Mouse (Mus musculus) cerebellum, postnatal 25 days (tissue): ENCODE measurements around the gene Btbd11.
A peak's percentile ranks its signal among the peaks of the same experiment; 100 is the strongest.

ENCODE experiments used
- DNase-seq, 2 experiments: peaks; one replicate each; pipeline ENCODE4 v3.0.0; 2021; ENCODE audit warnings: mixed read lengths in 2 of 2

The Btbd11 gene

DNA sequence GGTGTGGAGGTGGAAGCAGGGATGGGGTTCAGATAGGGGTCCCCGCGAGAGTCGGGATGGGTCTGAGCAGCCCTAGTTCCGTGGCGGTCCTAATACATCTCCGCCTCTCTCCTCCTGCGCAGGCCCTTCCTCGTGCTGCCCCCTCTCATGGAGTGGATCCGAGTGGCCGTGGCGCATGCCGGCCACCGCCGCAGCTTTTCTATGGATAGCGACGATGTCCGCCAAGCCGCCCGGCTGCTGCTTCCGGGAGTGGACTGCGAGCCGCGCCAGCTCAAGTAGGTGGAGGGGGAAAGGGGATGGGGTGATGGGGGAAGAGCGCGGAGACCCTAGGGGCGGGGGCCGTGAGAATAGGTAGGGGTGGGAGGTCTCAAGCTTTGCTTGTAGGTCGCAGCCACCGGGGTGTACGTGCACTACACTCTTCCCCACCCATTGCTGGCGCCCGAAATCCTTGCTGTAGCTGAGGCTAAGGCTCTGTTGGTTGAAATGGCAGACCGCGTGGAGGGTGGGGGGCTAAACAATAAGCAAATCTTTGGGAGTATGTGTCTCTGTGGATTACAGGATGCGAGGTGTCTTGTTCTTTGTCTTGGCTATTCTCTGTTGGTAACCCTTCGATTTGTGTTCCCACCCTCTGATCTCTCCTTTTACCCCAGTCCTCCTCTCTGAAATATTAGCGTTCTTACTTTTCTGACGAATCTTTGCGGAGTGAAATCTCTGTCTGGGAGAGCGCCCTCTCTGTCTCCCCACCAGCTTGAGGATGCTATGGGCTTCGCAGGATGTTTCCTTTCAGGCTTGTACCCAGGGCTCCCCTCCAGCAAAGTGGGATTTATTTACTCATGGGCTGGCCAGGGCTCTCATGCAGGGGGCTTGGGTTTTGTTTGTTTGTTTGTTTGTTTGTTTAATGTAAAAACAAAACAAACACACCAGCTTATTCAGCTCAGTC, 212.3 kb downstream of the Btbd11 start:
- DNase-seq = peak; percentile 49 to 66

DNA sequence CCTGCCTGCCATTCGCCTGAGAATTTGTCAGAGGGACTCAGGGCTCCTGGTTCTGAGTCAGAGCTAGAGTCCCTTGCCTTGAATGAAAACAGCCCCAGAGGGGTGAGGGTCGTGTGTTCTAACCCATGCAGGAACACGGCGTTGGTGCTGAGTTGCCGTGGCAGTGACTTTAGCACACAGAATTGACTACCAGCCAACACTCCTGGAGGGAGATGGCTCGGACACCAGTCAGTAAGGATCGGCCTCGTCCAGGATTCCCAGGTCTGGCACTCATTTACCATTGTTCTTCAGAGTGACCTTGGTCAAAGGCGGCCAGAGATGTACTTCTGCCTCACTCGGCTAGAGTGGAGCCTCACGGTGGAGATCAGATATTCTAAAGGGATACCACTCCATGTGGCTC, 215.9 kb downstream of the Btbd11 start:
- no peak for DNase-seq

DNA sequence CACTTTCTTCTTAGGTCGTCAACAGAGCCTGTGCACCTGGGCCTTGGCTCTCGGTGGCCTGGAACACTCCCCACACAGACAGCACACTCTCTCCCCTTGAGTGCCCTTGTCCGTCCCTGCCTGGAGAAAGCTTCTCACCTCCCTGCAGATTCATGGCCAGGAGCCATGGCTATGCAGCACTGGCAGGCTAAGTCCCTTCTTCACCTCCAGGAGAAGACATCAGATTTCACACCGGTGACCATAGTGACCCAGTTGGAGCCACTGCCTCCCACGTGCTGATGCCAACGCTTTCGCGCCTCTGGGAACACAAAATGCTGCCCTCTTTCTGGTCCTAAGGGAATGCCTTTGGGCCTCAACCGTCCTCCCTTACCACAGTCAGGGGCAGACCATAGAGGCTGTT, 217.9 kb downstream of the Btbd11 start:
- peak; percentile 41 to 62 for DNase-seq

DNA sequence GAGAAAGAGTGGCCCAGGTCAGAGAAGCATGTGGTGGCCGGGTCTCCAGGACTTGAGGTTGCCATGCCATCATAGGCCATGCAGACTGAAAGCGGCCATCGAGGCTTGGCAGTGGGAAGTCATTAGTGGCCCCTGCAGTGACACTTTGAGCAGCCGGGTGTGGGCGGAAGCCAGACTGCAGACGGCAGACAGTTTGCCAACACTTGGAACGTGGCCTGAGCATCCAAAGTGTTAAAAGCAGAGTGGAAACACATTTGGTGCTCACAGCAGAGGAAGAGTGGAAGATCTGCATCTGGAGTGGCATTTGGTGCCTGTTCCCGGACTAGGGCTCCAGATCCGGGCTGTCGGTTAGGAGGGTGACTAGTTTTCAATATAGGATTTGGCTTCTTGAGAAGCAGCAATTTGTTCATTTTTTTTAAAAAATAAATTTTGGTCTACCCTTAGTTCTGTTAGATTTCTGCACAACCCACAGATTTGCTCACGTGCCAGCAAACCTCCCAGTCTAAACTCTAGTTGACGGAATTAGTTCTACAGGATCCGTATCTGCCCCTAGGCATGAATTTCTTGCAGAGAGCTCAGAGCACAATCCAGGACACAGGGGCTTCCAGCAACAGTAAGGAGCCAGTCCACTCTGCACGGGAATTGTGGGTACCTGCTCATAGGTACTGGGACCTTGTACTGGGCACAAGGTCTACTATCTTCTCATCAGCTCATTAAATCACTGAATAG, 222.1 kb downstream of the Btbd11 start:
- peak; percentile 51 to 71 for DNase-seq

DNA sequence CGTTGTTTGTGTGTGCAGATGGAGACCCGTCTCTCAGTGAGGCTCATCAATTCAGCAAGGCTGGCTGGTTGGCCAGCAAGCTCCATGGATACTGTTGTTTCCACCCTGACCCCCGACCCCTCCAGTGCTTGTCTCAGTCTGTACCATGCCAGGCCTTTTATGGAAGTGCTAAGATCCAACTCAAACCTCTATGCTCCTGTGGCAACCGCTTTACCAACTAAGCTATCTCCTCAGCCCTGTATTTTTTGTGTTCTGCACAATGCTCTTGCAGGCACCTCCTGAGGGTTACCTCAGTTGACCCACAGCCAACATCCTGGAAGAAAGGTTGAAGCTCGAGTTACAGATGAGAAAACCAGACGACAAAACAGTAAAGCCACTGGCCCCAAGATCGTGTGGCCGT, 230.5 kb downstream of the Btbd11 start:
- DNase-seq = no peak

DNA sequence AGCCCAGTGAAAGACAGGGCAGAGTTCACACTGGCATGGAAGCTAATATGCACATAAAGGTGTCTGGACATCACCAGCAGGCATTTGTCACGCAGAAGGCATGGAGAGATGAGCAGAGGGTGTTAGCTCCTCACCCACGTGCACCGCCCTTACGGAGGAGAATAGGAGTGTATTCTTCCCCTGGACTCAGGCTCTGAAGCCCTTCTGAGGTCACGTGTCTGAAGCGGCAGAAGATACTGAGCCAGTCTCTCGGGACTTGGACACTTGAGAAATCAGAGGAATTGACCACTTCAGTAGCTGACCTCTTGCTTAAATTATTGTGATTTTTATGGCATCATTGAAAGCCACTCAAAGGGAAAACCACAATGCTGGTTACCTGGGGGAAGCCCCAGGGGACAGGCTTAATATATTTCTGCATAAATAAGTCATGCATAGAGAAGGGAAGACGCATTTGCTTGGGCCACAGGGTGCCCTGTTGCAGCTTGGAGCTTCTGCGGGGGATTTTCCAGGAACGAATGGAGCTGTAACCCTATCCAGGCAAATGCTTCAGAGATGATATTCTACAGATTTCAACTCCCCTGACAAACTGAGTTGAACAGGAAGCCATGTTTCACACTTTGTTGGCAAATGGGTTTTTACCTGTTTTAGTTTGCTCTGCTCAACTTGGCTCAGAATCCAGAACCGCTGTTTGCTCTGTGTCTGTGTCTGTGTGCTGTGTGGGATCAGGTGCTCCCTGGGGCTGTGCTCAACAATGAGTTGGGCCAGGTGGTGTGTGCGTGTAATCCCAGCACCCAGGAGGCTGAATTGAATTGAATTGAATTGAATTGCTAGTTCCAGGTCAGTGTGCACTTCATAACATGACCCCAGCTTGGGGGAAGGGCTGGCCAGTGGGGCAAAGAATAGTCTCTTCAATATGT, 231.1 kb downstream of the Btbd11 start:
- no peak for DNase-seq

DNA sequence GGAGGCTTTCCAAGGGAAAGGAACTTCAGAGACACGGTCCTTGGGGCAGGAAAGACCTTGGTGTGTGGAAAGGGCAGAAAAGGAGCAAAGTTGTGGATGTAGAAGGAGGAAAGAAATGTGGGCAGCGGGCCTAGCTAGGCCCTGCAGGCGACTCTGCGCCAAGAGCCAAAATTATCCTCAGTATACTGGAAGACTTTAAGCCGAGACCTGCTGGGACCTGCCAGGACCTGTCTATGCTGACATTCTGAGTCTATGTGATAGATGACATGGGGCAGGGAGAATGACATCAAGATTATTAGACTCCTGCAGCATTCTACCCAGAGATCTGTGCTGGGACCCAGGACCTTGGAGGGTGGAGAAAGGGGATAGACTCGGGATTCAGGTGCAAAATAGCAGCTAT, 234.5 kb downstream of the Btbd11 start:
- DNase-seq = no peak

DNA sequence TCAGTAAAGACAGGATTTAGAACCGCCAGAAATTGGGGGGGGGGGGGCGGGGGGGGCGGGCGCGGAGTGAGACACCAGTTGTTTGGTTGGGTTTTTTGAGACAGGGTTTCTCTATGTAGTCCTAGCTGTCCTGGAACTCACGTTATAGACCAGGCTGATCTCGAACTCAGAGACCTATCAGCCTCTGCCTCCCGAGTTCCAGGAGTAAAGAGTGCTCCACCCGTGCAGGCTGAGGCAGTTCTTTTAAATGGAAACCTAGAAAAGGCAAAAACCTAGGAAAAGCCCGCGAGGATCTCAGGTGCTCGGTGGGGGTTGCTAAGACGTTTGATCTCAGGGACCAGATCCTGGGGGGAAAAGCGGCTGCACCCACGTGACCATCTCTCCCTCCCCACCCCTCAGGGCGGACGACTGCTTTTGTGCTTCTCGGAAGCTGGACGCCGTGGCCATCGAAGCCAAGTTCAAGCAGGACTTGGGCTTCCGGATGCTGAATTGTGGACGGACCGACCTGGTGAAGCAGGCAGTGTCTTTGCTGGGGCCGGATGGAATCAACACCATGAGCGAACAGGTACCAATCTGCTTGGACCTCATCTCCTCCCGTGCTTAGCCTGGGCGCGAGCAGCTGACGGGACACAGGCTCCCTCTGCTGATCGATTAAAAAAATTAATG, 238.0 kb downstream of the Btbd11 start:
- peak; percentile 76 to 79 for DNase-seq

DNA sequence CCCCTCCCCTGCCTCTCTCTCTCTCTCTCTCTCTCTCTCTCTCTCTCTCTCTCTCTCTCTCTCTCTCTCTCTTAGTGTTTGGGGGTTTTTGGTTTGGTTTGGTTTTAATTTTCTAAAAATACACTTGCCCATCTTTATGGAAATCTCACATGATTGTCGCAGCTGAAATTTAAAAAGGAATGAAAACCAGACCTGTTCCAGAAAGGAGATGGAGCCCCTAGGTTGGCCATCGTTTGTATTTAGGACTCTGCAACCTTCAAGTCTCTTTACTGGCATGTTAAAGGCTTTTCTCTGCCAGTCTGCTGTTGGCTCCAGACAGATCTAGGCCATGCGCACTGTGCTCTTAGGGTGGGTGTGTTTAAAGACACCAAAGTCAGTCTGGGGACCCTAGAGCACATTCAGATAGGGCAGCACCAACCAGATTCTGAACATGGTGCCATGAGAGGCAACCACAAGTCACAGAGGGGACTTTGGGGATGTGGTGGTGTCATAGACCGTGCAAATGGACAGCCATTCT, 238.6 kb downstream of the Btbd11 start:
- peak; percentile 26 to 45 for DNase-seq

DNA sequence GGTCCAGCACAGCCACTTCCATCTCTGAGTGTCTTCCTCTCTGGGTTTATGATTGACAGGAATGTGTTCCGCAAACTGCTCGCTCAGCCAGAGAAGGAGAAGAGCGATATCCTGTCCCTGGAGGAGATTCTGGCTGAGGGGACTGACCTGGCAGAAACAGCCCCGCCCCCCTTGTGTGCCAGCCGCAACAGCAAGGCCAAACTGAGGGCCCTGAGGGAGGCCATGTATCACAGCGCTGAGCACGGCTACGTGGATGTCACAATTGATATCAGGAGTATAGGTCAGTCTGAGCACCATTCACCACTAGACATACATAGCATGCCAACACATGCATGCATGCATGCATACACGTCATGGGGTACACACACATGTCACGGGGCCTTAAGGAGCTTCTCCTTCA, 245.4 kb downstream of the Btbd11 start:
- no peak for DNase-seq

DNA sequence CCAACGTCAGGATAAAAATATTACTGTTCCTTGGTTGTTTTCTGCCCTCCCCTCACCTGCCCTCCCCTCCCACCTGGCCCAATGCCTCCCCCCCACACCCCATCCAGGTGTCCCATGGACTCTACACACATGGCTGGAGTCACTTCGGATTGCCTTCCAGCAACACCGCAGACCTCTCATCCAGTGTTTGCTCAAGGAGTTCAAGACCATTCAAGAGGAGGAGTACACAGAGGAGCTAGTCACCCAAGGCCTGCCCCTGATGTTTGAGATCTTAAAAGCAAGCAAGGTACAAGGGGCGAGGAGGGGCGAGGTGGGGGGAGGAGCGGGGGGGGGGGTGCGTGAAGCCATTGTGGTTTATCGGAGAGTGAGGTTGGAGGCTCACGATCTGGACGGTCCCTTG, 247.0 kb downstream of the Btbd11 start:
- DNase-seq = no peak

DNA sequence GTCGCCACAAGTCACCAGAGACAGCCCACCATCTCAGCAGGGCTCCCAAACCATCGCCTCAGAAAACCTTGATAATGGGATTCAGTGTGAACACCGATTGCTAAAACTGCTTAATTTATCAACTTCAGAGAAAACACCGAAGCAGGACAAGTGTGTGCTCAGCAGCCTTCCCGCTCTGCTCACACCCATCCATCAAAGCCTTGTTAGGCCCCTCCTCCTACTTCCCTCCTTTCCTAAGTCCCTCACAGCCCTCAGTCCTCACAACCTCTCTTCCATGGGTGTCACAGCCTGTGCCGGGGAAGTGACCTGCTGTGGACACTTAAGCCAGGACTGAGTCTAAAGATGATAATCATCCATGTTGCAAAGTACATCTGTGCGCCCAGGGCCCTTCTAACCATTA, 251.0 kb downstream of the Btbd11 start:
- DNase-seq = no peak

DNA sequence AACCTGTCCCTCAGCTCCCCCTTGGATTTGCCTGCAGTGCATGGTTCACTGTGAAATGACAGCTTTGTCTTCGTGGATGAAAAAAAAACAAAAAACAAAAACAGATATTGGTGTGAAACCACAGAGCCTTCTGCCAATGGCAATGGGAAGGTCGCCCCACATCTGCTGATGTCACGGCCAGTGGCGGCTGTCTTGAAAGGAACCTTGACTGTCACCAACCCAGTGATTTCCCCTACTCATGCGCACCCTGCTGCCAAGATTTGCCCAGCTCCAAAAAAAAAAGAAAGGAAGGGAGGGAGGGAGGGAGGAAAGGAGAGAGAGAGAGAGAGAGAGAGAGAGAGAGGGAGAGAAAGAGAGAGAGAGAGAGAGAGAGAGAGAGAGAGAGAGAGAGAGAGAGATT, 251.5 kb downstream of the Btbd11 start:
- no peak for DNase-seq

DNA sequence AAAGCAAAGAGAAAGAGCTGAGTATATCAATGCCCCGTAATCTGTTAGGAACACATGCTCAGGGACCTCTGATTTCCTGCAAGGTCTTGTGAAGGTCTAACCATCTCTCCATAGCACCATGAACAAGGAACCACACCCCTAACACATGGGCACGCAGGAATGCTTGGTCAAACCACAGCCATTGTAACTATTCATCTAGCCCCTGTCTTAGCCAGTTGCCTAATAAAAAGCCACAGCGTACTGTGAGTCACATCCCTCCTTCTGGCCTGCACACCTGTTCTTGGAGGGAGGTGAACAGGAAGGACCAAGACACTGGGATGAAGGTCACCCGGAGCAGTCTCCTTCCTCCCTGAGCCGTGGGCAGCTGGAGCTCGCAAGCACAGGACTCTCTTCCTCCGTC, 253.0 kb downstream of the Btbd11 start:
- DNase-seq = no peak

DNA sequence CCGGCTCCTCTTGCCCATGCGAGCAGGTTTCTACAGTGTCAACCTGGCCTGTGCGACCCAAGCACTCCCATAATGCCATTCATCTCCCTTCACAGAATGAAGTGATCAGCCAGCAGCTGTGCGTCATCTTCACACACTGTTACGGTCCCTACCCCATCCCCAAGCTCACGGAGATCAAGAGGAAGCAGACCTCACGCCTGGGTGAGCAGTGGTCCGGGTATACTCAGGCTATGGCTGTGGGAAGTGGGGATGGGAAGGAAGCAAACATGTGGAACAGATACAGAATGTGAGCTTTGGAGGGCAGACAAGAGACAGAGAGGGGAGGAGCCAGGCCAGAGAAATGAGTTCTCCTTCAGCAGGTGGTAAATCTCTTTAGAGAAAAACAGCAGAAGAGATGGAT, 253.8 kb downstream of the Btbd11 start:
- DNase-seq = no peak

DNA sequence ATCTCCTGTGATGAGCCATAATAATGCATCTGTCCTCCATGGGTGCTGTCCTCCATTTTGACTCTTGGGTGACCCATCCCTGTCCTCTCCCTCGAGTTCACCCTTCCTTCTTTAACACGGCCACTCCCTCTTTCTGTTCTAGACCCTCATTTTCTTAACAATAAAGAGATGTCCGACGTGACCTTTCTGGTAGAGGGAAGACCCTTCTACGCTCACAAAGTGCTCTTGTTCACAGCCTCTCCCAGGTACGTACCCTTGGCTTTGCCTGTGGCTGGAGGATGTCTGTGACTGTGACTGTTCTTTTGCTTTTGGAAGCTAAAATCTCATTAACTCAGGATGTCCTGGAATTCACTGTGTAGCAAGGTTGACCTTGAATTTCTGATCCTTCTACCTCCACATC, 258.7 kb downstream of the Btbd11 start:
- DNase-seq = no peak

DNA sequence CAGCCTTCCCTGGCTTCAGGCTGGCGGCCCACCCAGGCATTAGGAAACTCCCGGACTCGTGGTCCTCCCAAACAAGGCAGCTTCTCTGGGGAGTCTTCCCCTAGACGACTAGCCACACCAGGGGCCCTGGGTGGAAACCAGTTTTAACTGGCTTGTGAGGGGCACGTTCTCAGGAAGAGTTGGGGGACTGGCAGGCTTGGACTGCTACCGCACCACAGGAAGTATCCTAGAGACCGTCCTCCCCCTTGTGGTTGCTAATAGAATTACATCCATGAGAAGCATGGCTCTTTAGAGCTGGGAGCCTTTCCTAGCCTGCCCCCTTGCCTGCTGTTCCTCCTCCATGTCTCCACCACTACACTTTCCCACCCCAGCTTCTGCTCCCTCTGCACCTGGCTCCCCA, 265.1 kb downstream of the Btbd11 start:
- peak; percentile 33 to 60 for DNase-seq

DNA sequence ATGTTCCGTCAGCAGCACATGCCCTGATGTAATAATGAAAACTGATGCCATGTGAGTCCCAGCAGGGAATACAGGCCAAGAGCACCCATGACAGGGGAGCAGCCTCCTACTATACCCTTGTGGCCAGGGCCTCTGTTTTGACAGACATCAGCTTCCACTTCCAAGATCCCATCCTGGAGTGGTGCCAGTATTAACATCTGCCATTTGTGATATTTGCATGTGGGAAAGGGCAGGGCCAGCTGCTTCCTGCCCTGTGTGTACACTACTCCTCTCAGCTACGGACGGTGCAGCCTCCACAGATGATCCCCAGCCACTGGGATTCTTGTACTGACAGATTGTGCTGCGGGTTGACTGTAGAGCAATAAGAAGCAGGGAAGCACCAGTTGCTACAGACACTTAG, 269.3 kb downstream of the Btbd11 start:
- no peak for DNase-seq

DNA sequence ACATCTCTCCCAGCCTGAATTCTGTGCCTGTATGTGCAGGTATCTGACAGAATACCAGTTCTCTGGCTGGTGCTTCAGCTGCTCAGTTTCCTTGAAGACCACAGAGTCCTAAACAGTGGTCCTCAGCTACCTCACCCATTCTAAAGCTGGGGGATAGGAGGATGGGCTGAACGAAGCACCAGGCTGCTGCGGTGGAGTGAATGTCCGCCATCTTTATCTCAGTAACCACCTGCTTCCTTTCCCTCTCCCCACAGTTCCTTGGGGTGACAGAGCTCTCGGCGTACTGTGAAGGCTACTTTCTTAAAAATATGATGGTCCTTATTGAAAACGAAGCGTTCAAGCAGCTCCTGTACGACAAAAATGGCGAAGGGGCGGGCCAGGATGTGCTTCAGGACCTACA, 271.3 kb downstream of the Btbd11 start:
- DNase-seq = no peak

DNA sequence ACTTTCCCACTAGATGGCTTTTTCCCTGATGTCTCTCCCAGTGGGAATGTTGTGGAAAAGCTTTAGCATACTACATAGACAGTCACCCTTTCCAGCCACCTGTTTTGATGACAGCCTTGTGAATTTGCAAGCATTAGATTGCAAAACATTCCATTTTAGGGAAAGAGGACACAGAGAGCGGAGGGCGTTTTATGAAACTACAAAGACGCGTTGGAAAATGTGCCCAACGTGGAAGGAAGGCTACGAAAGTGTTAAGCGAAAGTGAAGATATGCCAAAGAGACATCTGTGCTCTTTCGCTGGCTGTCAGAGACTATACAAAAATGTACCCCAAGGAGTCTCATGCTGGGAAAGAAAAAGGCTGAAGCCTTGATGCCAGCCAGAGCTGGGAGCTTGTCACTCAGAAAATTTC, 286.9 kb downstream of the Btbd11 start:
- DNase-seq = no peak

DNA sequence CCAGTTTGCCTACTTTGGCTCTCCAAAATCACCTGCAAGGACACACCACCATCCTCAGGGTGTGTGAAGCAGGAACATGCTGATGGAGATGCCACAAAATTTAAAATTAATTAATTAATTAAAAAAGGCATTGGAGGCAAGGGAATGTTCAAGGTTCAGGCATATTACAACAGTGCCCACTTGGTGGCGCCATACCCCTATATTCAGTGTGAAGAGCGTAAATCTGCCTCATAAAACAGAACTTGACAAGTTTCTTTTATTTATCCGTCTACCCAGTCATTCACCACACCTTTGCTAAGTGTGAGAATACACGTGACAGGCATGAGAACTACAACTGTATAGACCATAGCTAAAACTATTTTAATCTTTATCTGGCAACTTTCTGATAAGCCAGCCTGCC, 292.0 kb downstream of the Btbd11 start:
- peak; percentile 45 to 72 for DNase-seq

DNA sequence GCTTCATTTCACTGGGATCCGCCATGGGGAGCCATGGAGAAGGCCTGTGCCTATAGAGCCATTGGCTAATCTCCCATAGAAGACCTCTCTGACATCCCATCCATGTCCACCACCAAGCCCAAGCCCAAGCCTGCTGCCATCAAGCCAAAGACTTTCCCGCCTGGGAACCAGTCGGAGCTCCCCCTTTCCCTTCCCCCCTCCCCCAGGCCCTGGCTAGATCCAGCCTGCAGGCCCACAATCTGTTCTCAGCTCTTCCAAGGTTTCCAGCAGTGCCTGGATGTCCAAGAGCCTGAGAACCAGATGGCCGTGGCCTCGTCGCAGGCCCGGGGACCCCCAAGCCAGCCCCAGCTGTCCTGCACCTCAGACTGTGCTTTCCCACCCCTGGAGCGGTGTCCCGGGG, 295.8 kb downstream of the Btbd11 start:
- no peak for DNase-seq
